Mouse (Mus musculus): Measurements from ENCODE around the gene Asic2.

DNA sequence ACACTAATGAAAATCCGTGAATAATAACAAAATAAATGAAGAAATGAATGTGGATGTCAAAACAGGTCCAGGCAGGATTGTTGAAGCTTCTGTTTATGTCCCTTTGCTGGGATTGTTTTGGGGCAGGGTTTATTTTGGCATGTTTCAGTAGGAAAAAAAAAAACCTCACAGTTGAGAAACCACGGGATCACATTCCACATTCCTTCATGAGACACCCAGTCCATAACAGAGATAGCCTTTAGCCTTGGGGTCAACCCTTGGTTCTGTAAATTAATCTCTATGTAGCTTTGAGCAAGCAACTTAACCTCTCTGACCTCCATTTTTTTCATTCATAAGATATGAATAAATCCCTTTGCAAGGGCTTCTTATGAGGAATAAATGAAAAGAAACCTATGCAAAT, 127.3 kb downstream of the Asic2 start:
- TF ChIP-seq CTCF (conservative IDR thresholded peaks at IDR 0.05; ENCODE audit: insufficient read depth, insufficient read length, low read depth, low read length), result no peak
- no peak for TF ChIP-seq POLR2A (IDR thresholded peaks at IDR 0.05; ENCODE audit: low read depth, low read length)
